19 mouse cellular contexts compared by ENCODE assay signal in the genomic region with DNA sequence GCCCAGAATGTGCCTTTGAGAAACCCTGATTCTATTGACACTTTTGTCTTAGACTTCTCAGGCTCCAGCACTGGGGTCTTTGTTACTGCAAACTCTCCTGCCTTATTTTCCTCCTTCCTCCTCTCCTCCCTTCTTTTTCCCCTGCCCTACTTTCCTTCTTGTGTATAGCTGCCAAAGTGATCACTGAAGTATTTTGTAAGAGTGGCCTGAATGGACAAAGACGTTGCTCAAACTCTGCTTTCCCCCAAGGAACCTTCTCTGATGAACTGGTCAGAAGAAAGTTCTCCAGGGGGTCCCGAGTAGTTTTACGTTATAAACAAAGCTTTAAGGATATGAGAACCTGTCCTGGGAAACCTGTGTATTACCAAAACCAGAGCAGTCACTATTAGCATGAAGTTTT. TPM values are rescaled to one million over a fixed set of nuclear protein-coding genes. Genes with fewer than 3 reads are reported as not detected.
"Had no signal": no experiment of that assay in that cellular context is flagged by ENCODE, and none has a peak within 500 bp of the region (broad histone marks: within the 10 kb centered on the region; RNA-seq: fewer than 3 reads in every experiment).

No protein-coding gene starts in this region.

- H3K27ac ChIP-seq: midbrain, embryonic 10.5 days; midbrain, embryonic 12.5 days; neural tube, embryonic 13.5 days; neural tube, embryonic 15.5 days had no signal

- DNase-seq: lung, embryonic 14.5 days; lung, postnatal 10 days; lung, postnatal 4 days; midbrain, embryonic 14.5 days; retina, postnatal 1 day; right cerebral cortex, adult 18-20 months; right cerebral cortex, postnatal 25 days; right cerebral cortex, postnatal 4 days; spleen, adult 18-20 months; thymus, adult 18-20 months; thymus, postnatal 14 days; thymus, postnatal 36 days had no signal

- H3K4me3 ChIP-seq: midbrain, embryonic 10.5 days; midbrain, embryonic 12.5 days; myocyte; neural tube, embryonic 13.5 days; neural tube, embryonic 15.5 days had no signal

RNA-seq across cellular contexts. Expression of a gene that starts 3.6 kb away (rescaled TPM):
- total RNA-seq: megakaryocyte, adult 5-6 weeks; megakaryocyte-erythroid progenitor cell, adult 5-6 weeks had no signal

RNA-seq across cellular contexts. Expression of a gene that starts 49.1 kb away (rescaled TPM):
- total RNA-seq: megakaryocyte, adult 5-6 weeks; megakaryocyte-erythroid progenitor cell, adult 5-6 weeks had no signal
